Mouse (Mus musculus) heart, postnatal 36 days (tissue): ENCODE results near the gene Dicer1. TPM values are rescaled to one million over a fixed set of nuclear protein-coding genes. Genes with fewer than 3 reads are reported as not detected.

Experiments used
- DNase-seq, 2 experiments: peaks; one replicate each; pipeline ENCODE4 v3.0.0; 2021 to 2022
- intact Hi-C: fragments of 180-260 bp; cut with DNase I; formaldehyde crosslinking; loops from one replicate; pipeline ENCODE4 v1.15.1; 2025
- total RNA-seq, 2 experiments: library from RNA; stranded (reverse); gene quantifications; 2 replicates each; pipeline ENCODE4 v1.2.3; 2021

Gene Dicer1
- total RNA-seq, 2 experiments from 2014 or later = 23.9 to 27.8 TPM

DNA sequence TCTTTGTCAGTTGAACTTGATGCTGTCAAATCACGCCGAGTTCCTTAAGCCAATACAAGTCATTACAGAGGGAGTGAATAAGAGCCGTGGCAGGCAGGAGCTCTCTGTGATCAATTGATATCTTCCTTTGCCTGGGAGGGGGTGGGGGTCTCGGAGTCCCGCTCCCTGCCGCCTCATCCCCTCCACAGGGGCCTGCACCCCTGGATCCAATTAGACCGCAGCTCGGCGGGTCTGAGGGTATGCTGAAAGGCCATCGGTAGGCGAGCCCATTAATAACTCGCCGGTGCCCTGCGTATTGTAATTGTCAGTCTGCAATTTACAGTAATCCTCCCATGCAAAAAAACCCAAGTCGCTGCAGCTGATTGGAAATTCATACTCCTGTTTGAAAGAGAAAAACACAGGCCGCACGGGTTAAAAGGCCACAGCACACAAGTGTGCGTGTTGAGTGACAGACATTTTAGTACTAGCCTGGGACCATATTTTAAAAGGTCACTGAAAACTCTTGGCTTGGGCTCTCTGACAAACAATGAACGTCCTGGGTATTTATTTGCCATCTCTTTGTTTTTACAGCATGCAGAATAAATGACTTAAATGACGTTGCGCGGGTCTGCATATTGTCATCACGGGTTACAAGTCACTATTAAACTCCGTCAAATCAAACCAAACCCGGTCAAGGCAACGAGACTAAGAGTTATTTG, 72.5 kb downstream of the Dicer1 start:
- intact Hi-C loops = no loop called here
- no peak for DNase-seq

DNA sequence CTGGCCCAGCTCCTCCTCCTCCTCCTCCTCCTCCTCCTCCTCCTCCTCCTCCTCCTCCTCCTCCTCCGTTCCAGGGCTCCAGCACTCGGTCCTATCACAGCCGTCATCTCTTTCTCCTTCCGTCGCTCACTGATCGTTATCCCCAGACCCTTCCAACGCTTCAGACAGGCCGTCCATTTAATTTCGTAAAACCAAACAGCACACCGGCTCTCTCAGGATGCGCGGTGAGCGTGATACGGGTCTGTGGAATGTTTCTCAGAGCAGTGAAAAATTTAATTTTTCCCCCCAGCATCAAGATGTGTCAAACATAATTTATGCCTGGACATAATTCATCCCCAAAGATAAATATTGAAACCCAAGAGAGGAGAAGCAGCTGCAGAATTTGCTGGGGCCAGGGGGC, 73.3 kb downstream of the Dicer1 start:
- intact Hi-C loops = no loop called here
- DNase-seq = no peak

DNA sequence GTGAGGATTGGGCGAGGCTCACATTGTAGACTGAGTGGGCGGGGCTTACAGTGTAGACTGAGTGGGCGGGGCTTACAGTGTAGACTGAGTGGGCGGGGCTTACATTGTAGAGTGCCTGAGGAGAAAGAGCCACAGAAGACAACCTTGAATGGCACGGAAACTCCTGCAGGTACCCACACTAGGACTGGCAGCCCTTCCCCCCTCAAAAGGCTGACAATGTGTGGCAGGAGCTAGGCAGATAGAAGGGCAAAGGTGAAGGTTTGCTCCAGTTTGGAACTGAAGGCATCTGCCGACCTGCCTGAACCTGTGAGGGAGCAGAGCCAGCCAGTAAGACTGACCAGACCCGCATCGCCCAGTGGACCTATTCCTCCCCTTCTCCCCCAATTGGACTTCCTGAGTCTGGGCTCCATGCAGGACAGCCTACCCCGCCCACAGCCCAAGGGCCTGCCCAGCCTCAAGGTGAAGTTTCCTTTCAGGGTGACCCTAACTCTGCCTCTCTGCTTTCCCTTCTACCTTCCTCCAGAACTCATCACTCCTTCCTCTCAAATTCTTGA, 74.3 kb downstream of the Dicer1 start:
- intact Hi-C loops = no loop called here
- no peak for DNase-seq

DNA sequence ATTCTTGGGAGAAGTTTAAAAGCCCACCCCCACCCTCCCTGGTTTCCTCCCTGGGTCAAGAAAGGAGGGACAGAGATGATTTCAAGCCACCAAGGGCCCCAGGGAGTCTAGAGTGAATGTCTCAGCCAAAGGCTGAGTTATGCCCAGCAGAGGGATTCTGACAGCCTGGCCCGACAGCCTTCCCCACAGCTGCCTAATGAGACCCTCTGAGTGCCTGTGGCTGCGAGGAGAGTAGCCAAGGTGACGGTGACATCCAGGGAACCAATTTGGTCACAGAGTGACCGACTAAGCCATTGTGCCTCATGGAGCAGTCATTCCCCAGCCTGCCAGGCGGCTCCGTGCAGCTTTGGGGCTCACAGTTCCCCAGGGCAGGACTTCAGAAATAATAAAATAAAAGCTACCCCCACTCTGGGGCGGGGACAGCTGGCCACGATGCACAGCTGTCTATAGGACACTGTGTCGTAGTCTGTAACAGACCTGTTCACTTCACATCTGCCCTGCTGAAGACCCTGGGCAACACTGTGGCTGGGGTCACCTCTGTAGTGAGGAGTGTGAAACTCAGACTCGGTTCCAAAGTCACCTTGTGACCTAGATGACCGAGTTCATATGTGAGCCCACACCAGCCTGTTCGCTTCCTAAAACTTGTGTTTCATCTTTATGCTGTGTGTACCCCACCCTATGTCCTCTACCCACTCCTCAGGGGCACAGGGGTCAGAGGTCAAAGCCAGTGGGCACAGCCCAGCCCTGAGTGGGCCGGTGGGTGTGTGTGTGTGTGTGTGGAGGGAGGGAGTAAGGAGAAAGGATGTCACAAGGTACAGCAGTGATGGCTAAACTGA, 75.0 kb downstream of the Dicer1 start:
- no peak for DNase-seq
- intact Hi-C loops = no loop called here

DNA sequence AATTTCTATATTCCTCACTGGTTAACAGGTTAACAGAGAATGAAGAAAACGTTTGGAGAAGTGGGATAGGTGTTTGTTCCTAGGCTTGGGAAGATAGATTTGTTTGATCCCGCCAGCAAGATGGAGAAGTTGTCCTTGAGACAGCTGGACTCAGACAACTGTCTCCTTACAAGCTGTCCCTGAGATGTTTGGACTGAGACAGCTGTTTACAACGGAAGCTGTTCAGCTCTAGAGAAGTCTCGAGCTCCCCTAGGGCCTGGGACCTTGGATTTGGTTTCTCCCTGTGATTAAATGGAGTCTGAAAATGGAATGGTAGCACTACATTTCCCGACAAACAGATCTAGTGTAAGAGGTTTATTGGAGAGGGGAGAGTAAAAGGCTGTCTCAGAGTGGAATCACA, 78.8 kb downstream of the Dicer1 start:
- DNase-seq = no peak
- intact Hi-C loops = no loop called here

DNA sequence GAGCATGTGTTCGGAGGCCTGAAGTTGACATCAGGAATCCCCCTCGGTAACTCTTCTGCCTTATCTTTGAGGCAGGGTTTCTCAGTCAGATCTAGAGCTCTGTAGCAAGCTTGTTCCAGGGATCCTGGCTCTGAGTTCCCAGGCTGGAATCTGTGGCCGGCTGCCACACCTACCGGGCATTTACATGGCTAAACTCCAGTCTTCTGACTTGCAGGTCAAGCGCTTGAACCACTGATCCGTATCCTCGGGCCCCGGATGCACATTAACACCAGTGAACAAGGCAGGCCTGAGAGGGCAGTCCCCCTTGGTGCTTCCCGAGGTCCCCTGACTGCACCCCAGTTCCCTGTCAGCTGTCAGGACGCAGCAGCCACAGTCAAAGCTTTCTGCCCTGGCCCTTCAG, 79.3 kb downstream of the Dicer1 start:
- peak in 1 of 2 experiments; percentile 14 for DNase-seq
- intact Hi-C loops = no loop called here

DNA sequence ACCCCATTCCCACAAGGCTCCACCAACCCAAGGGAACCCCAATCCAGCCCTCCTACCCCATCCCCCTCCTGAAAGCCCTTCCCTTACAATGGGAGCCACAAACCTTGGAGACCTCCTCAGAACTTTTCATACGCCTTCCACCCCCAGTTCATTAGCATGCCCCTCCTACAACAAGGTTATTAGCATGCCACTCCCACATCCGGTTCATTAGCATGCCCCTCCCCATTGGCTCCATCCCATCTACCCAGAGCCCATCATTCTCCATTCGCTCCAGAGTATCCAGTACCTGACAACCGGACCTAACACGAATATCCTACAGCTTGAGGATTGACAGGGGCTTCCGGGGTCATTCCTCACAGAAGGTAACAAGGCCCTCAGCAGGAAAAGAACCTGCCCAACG, 83.9 kb downstream of the Dicer1 start:
- no peak for DNase-seq
- intact Hi-C loops = no loop called here

DNA sequence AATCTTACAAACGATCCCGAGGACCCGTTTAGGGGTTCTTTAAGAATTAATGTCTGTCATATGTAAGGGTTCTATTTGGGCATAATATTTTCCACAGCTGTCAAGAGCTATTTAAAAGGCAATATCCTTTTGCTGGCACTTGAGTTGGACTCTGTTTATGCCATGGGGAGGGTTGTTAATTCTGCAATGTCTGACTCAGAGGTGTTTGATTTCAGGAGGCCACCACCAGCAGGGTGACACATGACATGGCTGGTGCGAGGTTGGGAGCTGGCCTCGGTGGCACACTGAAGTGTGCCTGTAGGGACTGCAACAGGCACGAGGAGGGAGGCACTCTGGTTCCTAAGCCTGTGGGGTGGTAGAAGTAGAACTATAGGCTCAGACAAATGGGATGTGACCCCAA, 85.8 kb downstream of the Dicer1 start:
- DNase-seq = no peak
- intact Hi-C loops = no loop called here

DNA sequence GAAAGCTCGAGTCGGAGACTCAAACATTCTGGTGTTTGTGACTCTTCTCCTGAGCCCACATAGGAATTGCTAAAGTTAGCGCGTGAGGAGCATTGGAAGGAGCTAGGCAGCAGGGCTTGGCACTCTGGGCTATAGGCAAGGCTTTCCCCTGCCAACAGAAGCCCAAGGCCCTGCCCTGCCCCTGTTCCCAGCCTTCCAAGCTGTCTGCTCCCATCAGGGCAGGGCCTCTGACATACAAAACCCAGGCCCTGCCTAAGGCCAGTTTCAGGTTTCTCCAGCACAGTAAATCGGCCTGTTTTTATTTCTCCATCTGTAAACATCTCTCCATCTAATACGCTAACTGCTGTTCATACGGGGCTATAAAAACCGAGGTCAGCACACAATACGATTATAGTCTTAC, 86.2 kb downstream of the Dicer1 start:
- DNase-seq = no peak
- intact Hi-C loops = no loop called here

DNA sequence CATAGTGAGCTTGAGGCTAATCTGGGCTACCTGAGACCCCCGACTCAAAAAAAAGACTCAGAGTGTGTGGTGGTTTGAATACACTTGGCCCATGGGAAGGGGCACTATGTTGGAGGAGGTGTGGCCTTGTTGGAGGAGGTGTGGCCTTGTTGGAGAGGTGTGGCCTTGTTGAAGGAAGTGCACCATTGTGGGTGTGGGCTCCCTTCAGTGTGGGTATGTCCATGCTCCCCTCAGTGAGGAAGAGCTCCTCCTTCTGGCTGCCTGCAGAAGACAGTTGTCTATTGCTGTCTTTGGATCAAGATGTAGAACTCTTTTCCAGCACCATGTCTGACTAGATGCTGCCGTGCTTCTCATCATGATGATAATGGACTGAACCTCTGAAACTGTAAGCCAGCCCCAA, 95.6 kb downstream of the Dicer1 start:
- no peak for DNase-seq
- intact Hi-C loops = no loop called here

DNA sequence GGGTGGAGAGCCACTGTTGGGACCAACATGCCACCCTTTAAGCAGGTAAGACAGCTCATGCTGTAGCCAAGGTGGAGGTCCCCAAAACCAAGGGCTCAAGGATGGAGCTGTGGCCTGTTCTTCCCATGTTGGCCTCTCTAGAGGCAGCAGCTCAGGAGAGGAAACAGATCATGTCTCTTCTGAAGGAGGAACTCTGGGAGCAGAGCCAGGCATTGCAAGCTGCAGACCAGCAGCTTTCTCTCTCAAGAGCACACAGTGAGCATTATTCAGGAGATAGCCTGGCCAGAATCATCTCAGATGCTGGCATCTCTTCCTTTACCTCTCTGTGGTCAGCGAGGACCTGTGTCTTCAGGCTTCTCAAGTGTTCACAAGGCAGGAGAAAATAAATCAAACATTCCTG, 96.7 kb downstream of the Dicer1 start:
- DNase-seq = no peak

DNA sequence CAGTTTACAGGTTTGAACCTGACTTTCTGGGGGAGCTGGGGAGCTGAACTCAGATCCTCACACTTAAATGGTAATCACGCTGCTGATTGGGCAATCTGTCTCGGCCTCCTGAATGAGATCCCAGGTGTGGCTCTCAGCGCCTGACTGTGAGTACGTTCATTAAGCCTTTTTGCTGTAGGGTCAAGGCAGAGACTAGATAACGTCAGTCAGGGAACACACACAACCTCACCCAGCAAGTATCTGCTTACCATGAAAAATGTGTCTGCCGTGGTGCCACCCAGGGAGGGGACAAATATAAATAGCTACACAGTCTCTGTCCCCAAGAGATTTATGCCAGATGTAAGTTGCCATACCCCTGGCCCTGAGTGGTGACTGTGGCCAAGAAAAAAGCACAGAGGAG, 99.7 kb downstream of the Dicer1 start:
- DNase-seq = no peak
- intact Hi-C loops = no loop called here

More for the DNA sequence above, 96.7 kb downstream of the Dicer1 start:
- intact Hi-C loops = no loop called here

DNA sequence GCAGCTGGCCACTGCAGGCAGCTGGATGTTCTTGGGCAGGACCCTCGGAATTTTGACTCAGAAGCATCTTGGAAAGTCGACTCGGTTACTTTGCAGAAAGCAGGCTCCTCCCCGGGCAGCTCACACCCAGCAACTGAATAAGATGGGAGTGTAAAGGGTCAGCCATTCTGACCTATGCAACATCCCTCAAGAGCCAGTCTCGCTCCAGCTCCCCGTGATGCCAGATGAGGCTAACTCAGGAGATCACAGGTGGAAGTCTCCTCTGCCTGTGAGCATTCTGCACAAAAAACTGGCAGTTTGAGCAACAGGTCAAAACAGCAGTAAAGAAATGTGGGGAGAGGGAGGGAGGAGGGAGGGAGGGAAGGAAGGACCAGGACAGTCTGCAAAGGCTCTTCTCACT, 100.5 kb downstream of the Dicer1 start:
- intact Hi-C loops = no loop called here
- no peak for DNase-seq

DNA sequence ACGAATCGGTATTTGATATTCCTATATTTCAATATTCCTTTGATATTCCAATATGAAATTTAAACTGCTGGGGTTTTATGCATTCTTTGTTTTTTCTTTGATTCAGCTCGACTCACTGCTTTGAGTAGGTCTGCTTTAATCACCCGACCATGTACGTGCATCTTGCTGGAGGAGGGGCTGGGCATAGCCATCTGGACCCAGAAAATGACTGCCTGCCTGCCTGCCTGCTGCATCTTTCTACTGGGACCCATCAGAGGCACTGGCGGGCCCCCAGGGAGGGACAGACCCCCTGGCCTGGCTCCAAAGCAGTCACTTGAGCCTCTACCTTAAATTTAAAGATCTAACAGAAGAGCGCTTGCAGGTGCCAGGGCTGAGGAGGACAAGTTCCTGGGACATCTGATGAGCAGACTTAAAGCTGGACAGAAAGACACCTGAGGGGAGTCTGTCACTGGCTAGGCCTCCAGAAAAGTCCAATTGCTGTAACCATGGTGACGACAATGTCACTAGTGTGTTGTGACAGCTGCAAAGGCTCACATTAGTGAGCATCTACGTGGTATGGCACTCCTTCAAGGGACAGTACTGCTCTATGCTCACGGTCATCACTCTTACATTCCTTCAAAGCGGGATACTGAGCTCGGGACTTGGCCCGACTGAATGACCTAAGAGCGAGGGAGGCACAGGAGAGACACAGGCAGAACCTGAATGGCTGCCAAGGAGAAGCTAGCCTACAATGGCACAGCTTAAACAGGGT, 101.1 kb downstream of the Dicer1 start:
- intact Hi-C loops = no loop called here
- DNase-seq = no peak

DNA sequence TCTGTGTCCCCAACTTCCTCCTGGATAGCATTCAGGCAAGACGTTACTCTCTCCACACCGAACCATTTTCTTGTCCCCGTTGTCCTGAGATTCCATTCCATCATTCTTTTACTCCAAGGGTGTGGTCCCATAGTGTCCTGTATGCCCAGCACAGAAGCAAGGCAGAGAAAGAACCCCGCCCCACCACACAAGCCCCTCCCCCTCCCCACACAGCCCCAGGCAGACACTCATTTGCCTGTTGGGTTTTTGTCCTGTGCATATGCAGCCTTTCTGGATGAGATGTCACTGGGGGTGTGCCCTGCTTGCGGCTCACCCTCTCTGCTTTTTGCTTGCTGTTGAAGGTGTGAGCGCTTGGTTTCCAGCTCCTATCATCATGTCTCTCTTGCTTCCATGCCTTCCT, 103.4 kb downstream of the Dicer1 start:
- DNase-seq = no peak
- intact Hi-C loops = no loop called here

DNA sequence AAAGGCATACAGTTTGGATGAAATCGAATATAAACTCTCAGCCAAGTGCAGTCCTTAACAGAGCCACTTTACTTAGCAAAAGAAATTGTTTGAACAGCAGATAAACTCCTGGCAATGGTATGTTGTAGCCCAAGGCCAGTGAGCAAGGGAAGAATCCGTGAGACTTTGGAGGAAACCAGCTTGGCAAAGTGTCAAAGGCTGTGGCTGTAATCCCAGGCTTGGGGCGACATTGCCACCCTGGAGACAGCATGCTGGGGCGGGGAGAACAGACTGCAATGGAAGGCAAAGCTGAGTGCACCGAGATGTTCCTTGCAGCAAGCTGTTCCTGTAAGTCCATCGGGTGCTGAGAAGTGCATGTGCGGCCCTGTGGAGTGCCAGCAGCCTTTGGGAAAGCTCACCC, 109.4 kb downstream of the Dicer1 start:
- peak; percentile 9 to 18 for DNase-seq
- intact Hi-C loops = no loop called here

DNA sequence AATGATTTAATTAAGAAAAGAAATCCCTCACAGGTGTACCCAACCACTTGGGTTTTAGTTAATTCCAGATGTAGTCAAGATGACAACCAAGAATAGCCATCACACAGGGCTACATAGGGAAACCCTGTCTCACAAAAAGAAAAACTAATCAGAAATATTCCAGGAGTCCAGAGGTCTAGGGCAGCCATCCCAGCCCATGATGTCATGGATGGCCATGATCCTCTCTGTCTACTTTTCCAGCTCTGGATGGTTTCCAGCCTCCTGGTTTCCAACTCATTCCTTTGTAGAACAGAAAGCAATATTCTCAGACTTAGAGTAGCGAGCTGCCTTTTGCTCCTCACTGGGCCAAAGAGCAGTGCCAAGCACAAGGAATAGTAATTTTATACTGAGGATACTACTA, 110.8 kb downstream of the Dicer1 start:
- peak; percentile 60 to 63 for DNase-seq
- intact Hi-C loops = no loop called here

DNA sequence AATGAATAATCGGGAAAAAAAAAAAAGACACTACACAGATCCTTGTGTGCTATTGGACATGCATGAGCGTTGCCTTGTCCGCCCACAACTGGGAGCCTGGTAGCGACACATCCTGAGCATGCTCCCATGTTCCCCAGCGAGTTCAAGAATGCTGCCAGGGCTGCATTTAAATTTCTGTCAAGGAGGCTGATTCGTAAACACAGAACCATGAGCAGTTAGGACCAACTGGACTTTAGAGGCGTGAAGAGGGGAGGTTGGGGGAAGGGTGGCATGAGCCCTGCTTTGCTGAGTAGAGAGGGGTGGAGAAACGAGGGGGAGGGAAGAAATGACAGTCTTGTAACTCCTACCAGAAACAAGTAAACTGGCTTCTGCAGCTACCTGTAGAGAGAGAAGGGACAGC, 113.6 kb downstream of the Dicer1 start:
- intact Hi-C loops = no loop called here

More for the DNA sequence above, 113.6 kb downstream of the Dicer1 start:
- no peak for DNase-seq
